Mouse (Mus musculus) megakaryocyte, embryonic 14.5 days (primary cell): ENCODE measurements at regions not wholly inside any gene's neighbourhood (a gene's known extent, or its start where the extent isn't known, plus 50 kb on each side); places are given as distances from the start of the nearest gene placed in this dataset.
"Not testable (repeated sequence)": the region's sequence is repeated elsewhere in the genome, so short reads cannot be mapped to it uniquely, and the experiment has no call there.

Experiments
- H3K27me3 ChIP-seq: replicated peaks from 2 replicates; pipeline ENCODE3; 2012; ENCODE audit warnings: inconsistent platforms
- H3K36me3 ChIP-seq: replicated peaks from 2 replicates; pipeline ENCODE3; 2012; ENCODE audit warnings: low read length, inconsistent platforms, mixed read lengths
- H3K4me1 ChIP-seq: 2 replicates; pipeline ENCODE4 v1.6.1; 2012; ENCODE audit warnings: inconsistent platforms
- H3K4me3 ChIP-seq: replicated peaks from 2 replicates; pipeline ENCODE3; 2012; ENCODE audit warnings: moderate library complexity, mild to moderate bottlenecking, inconsistent platforms
- H3K9me3 ChIP-seq: 2 replicates; pipeline ENCODE4 v1.6.1; 2012; ENCODE audit warnings: inconsistent platforms
- FLI1 ChIP-seq: IDR thresholded peaks from 2 replicates; pipeline ENCODE4 v1.6.1; 2012; ENCODE audit warnings: low read length, inconsistent platforms, mixed read lengths
- GATA1 ChIP-seq: IDR thresholded peaks from 3 replicates; pipeline ENCODE4 v1.6.1; 2012; ENCODE audit warnings: mixed read lengths, low read length, inconsistent platforms, borderline replicate concordance

GRCm38 (mm10) chr8:24386462-24386861 lies 339.2 kb downstream of the Adam3 start:
- H3K4me1 ChIP-seq: no peaks in the 10 kb centered on the region
- H3K9me3 ChIP-seq: peaks cover 17% of the 10 kb centered on the region
- H3K4me3 ChIP-seq: no peak overlapping the region
- H3K36me3 ChIP-seq: no peaks in the 10 kb centered on the region
- no peak for TF ChIP-seq FLI1
- no peak for TF ChIP-seq GATA1
- no peaks in the 10 kb centered on the region for H3K27me3 ChIP-seq

GRCm38 (mm10) chr8:24383963-24384435 lies 341.7 kb downstream of the Adam3 start:
- Histone ChIP-seq H3K4me3 (no peak overlapping the region), H3K27me3 (no peaks in the 10 kb centered on the region), H3K9me3 (peaks cover 18% of the 10 kb centered on the region), H3K4me1 (no peaks in the 10 kb centered on the region), H3K36me3 (no peaks in the 10 kb centered on the region)
- no peak for TF ChIP-seq FLI1
- TF ChIP-seq GATA1: no peak

- Histone ChIP-seq H3K27me3 (no peaks in the 10 kb centered on the region), H3K36me3 (no peaks in the 10 kb centered on the region), H3K4me1 (no peaks in the 10 kb centered on the region), H3K4me3 (no peak overlapping the region), H3K9me3 (peaks cover 23% of the 10 kb centered on the region)
- TF ChIP-seq GATA1 (no peak), FLI1 (no peak)
Measured at GRCm38 (mm10) chr8:24383130-24383962, 342.3 kb downstream of the Adam3 start.

GRCm38 (mm10) chr8:24381666-24382253 lies 343.9 kb downstream of the Adam3 start:
- H3K4me3 ChIP-seq: no peak overlapping the region
- TF ChIP-seq FLI1: no peak
- TF ChIP-seq GATA1: no peak
- H3K27me3 ChIP-seq: no peaks in the 10 kb centered on the region
- H3K9me3 ChIP-seq: peaks cover 31% of the 10 kb centered on the region
- H3K36me3 ChIP-seq: no peaks in the 10 kb centered on the region
- H3K4me1 ChIP-seq: no peaks in the 10 kb centered on the region

DNA sequence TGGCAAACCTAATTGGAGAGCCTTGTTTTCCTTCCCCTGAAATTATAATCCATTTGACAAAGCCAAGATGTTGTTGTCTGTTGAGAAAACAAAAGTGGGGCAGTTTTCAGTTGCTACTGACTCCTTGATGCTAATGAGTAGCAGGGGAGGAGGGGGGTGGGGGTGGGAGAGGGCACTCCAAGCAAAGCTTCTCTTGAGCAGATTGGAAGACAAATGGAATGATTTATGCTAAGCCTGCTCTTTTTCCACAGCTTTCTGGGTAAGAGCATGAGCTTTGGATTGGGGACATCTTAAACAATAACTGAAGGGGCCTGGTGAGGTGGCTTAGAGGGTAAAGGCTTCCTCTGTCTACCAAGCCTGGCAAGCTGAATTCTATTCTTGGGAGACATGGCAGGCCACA lies 347.6 kb downstream of the Adam3 start:
- no peaks in the 10 kb centered on the region for H3K36me3 ChIP-seq
- no peaks in the 10 kb centered on the region for H3K27me3 ChIP-seq
- H3K4me1 ChIP-seq: no peaks in the 10 kb centered on the region
- no peak for TF ChIP-seq FLI1
- no peak for TF ChIP-seq GATA1
- H3K9me3 ChIP-seq: peaks cover 38% of the 10 kb centered on the region
- no peak overlapping the region for H3K4me3 ChIP-seq

- H3K4me1 ChIP-seq, H3K4me3 ChIP-seq, H3K36me3 ChIP-seq, H3K27me3 ChIP-seq: not testable (repeated sequence)
- H3K9me3 ChIP-seq: peaks cover 37% of the 10 kb centered on the region
Measured at GRCm38 (mm10) chr8:24376846-24377245, 348.8 kb downstream of the Adam3 start.

GRCm38 (mm10) chr8:24374503-24374902 lies 351.1 kb downstream of the Adam3 start:
- TF ChIP-seq FLI1 (no peak), GATA1 (no peak)
- Histone ChIP-seq H3K4me1 (no peaks in the 10 kb centered on the region), H3K4me3 (no peak overlapping the region), H3K27me3 (no peaks in the 10 kb centered on the region), H3K9me3 (peaks cover 34% of the 10 kb centered on the region), H3K36me3 (no peaks in the 10 kb centered on the region)

- Histone ChIP-seq H3K4me3 (no peak overlapping the region), H3K36me3 (no peaks in the 10 kb centered on the region), H3K9me3 (peaks cover 23% of the 10 kb centered on the region; the same call in 1 of the 2 replicates), H3K27me3 (no peaks in the 10 kb centered on the region), H3K4me1 (no peaks in the 10 kb centered on the region)
- TF ChIP-seq FLI1: no peak
- no peak for TF ChIP-seq GATA1
Measured at GRCm38 (mm10) chr8:24372068-24372467, 353.6 kb downstream of the Adam3 start.

GRCm38 (mm10) chr8:24366000-24366399 lies 359.7 kb downstream of the Adam3 start:
- Histone ChIP-seq H3K36me3 (no peaks in the 10 kb centered on the region), H3K4me3 (no peak overlapping the region), H3K27me3 (no peaks in the 10 kb centered on the region), H3K9me3 (peaks cover 20% of the 10 kb centered on the region), H3K4me1 (no peaks in the 10 kb centered on the region)
- no peak for TF ChIP-seq GATA1

GRCm38 (mm10) chr8:24364685-24365084 lies 361.0 kb downstream of the Adam3 start:
- H3K4me1 ChIP-seq: no peaks in the 10 kb centered on the region
- no peak overlapping the region for H3K4me3 ChIP-seq
- peaks cover 20% of the 10 kb centered on the region for H3K9me3 ChIP-seq
- no peaks in the 10 kb centered on the region for H3K27me3 ChIP-seq
- no peaks in the 10 kb centered on the region for H3K36me3 ChIP-seq
- TF ChIP-seq FLI1: no peak
- TF ChIP-seq GATA1: no peak
